Mouse (Mus musculus): Measurements from ENCODE around the gene 1700092M07Rik. TPM values are rescaled to one million over a fixed set of nuclear protein-coding genes. Genes with fewer than 3 reads are reported as not detected.
A peak's percentile ranks its signal among the peaks of the same experiment; 100 is the strongest.
"Not testable (repeated sequence)": the region's sequence is repeated elsewhere in the genome, so short reads cannot be mapped to it uniquely, and the experiment has no call there.

1700092M07Rik gene
- polyA plus RNA-seq, 1 experiment from 2014 or later: 3.1 TPM

GRCm38 (mm10) chr19:8711949-8712869 lies 28.3 kb upstream of the 1700092M07Rik start:
- Histone ChIP-seq H3K36me3 (peaks cover 52% of the 10 kb centered on the region), H3K27ac (peak overlapping the region; percentile 93), H3K4me3 (peak overlapping the region; percentile 82), H3K27me3 (ENCODE audit: low read depth, poor library complexity, severe bottlenecking) (no peaks in the 10 kb centered on the region), H3K9me3 (replicated peaks) (no peaks in the 10 kb centered on the region), H3K4me1 (peaks cover 21% of the 10 kb centered on the region)
- WGBS: 66% methylated on average over 10 of the region's 10 CpGs
- DNase-seq (ENCODE audit: low spot score): no peak

- H3K36me3 ChIP-seq: peaks cover 45% of the 10 kb centered on the region
- no peaks in the 10 kb centered on the region for H3K9me3 ChIP-seq (replicated peaks)
- peak overlapping the region; percentile 93 for H3K27ac ChIP-seq
- peak overlapping the region; percentile 82 for H3K4me3 ChIP-seq
- peaks cover 21% of the 10 kb centered on the region for H3K4me1 ChIP-seq
- peak; percentile 88 for DNase-seq (ENCODE audit: low spot score)
- no peaks in the 10 kb centered on the region for H3K27me3 ChIP-seq (ENCODE audit: low read depth, poor library complexity, severe bottlenecking)
- WGBS: under 1% methylated on average over 13 of the region's 13 CpGs
These were observed 27.6 kb upstream of the 1700092M07Rik start for GRCm38 (mm10) chr19:8712870-8713305.

GRCm38 (mm10) chr19:8713306-8713996 lies 27.1 kb upstream of the 1700092M07Rik start:
- peak overlapping the region; percentile 93 for H3K27ac ChIP-seq
- DNase-seq (ENCODE audit: low spot score): peak; percentile 91
- WGBS: under 1% methylated on average over 51 of the region's 51 CpGs
- H3K27me3 ChIP-seq (ENCODE audit: low read depth, poor library complexity, severe bottlenecking): no peaks in the 10 kb centered on the region
- H3K4me1 ChIP-seq: peaks cover 21% of the 10 kb centered on the region
- peak overlapping the region; percentile 82 for H3K4me3 ChIP-seq
- no peaks in the 10 kb centered on the region for H3K9me3 ChIP-seq (replicated peaks)
- H3K36me3 ChIP-seq: peaks cover 40% of the 10 kb centered on the region

GRCm38 (mm10) chr19:8713997-8714652 lies 26.4 kb upstream of the 1700092M07Rik start:
- Histone ChIP-seq H3K36me3 (peaks cover 33% of the 10 kb centered on the region), H3K4me3 (peak overlapping the region; percentile 82), H3K27me3 (ENCODE audit: low read depth, poor library complexity, severe bottlenecking) (no peaks in the 10 kb centered on the region), H3K4me1 (peaks cover 21% of the 10 kb centered on the region), H3K9me3 (replicated peaks) (no peaks in the 10 kb centered on the region), H3K27ac (peak overlapping the region; percentile 93)
- no peak for DNase-seq (ENCODE audit: low spot score)
- 9% methylated on average over 13 of the region's 13 CpGs for WGBS

GRCm38 (mm10) chr19:8714653-8715481 lies 25.7 kb upstream of the 1700092M07Rik start:
- H3K9me3 ChIP-seq (replicated peaks): no peaks in the 10 kb centered on the region
- H3K4me1 ChIP-seq: peaks cover 21% of the 10 kb centered on the region
- no peak overlapping the region for H3K27ac ChIP-seq
- H3K36me3 ChIP-seq: peaks cover 25% of the 10 kb centered on the region
- no peak overlapping the region for H3K4me3 ChIP-seq
- WGBS: 78% methylated on average over 10 of the region's 10 CpGs
- DNase-seq (ENCODE audit: low spot score): no peak
- no peaks in the 10 kb centered on the region for H3K27me3 ChIP-seq (ENCODE audit: low read depth, poor library complexity, severe bottlenecking)

- peaks cover 21% of the 10 kb centered on the region for H3K4me1 ChIP-seq
- 66% methylated on average over 10 of the region's 10 CpGs for WGBS
- no peak overlapping the region for H3K4me3 ChIP-seq
These were observed 24.4 kb upstream of the 1700092M07Rik start for GRCm38 (mm10) chr19:8715868-8716766.

GRCm38 (mm10) chr19:8716767-8717475 lies 23.6 kb upstream of the 1700092M07Rik start:
- WGBS: 66% methylated on average over 9 of the region's 10 CpGs

More at GRCm38 (mm10) chr19:8715868-8716766, 24.4 kb upstream of the 1700092M07Rik start:
- Histone ChIP-seq H3K9me3 (replicated peaks) (no peaks in the 10 kb centered on the region), H3K27me3 (ENCODE audit: low read depth, poor library complexity, severe bottlenecking) (no peaks in the 10 kb centered on the region), H3K36me3 (peaks cover 13% of the 10 kb centered on the region), H3K27ac (no peak overlapping the region)
- no peak for DNase-seq (ENCODE audit: low spot score)

GRCm38 (mm10) chr19:8718357-8718756 lies 22.2 kb upstream of the 1700092M07Rik start:
- H3K27ac ChIP-seq: no peak overlapping the region
- H3K9me3 ChIP-seq (replicated peaks): no peaks in the 10 kb centered on the region
- H3K27me3 ChIP-seq (ENCODE audit: low read depth, poor library complexity, severe bottlenecking): no peaks in the 10 kb centered on the region
- H3K4me3 ChIP-seq: no peak overlapping the region
- 69% methylated on average over 3 of the region's 3 CpGs for WGBS
- H3K4me1 ChIP-seq: peaks cover 13% of the 10 kb centered on the region
- H3K36me3 ChIP-seq: no peaks in the 10 kb centered on the region
- DNase-seq (ENCODE audit: low spot score): peak; percentile 65

More at GRCm38 (mm10) chr19:8716767-8717475, 23.6 kb upstream of the 1700092M07Rik start:
- Histone ChIP-seq H3K27me3 (ENCODE audit: low read depth, poor library complexity, severe bottlenecking) (no peaks in the 10 kb centered on the region), H3K4me1 (peaks cover 16% of the 10 kb centered on the region), H3K36me3 (peaks cover 5% of the 10 kb centered on the region; the same call in 1 of the 2 replicates), H3K4me3 (no peak overlapping the region), H3K9me3 (replicated peaks) (no peaks in the 10 kb centered on the region), H3K27ac (no peak overlapping the region)
- DNase-seq (ENCODE audit: low spot score): no peak

- not testable (repeated sequence) for H3K9me3 ChIP-seq (replicated peaks); H3K36me3 ChIP-seq; H3K27ac ChIP-seq; H3K4me3 ChIP-seq; DNase-seq (ENCODE audit: low spot score); H3K27me3 ChIP-seq (ENCODE audit: low read depth, poor library complexity, severe bottlenecking)
- H3K4me1 ChIP-seq: peaks cover 10% of the 10 kb centered on the region
These were observed 21.5 kb upstream of the 1700092M07Rik start for GRCm38 (mm10) chr19:8719037-8719436.

GRCm38 (mm10) chr19:8721378-8721777 lies 19.1 kb upstream of the 1700092M07Rik start:
- H3K9me3 ChIP-seq (replicated peaks): no peaks in the 10 kb centered on the region
- peaks cover 14% of the 10 kb centered on the region for H3K4me1 ChIP-seq
- WGBS: 71% methylated on average over 1 of the region's 1 CpGs
- no peak for DNase-seq (ENCODE audit: low spot score)
- H3K27ac ChIP-seq: no peak overlapping the region
- H3K36me3 ChIP-seq: peaks cover 23% of the 10 kb centered on the region
- H3K27me3 ChIP-seq (ENCODE audit: low read depth, poor library complexity, severe bottlenecking): no peaks in the 10 kb centered on the region
- no peak overlapping the region for H3K4me3 ChIP-seq

- Histone ChIP-seq H3K27me3 (ENCODE audit: low read depth, poor library complexity, severe bottlenecking) (no peaks in the 10 kb centered on the region), H3K27ac (peak overlapping the region; percentile 93), H3K9me3 (replicated peaks) (no peaks in the 10 kb centered on the region), H3K4me3 (peak overlapping the region; percentile 68), H3K36me3 (peaks cover 28% of the 10 kb centered on the region), H3K4me1 (peaks cover 14% of the 10 kb centered on the region)
- DNase-seq (ENCODE audit: low spot score): no peak
- WGBS: 72% methylated on average over 4 of the region's 4 CpGs
These were observed 18.5 kb upstream of the 1700092M07Rik start for GRCm38 (mm10) chr19:8722021-8722420.
